Mouse (Mus musculus): Measurements from ENCODE around the gene Adcy6. TPM values are rescaled to one million over a fixed set of nuclear protein-coding genes. Genes with fewer than 3 reads are reported as not detected.

The Adcy6 gene
- polyA plus RNA-seq, 1 experiment = 52.6 TPM

- peak overlapping the region; percentile 63 for H3K4me3 ChIP-seq (ENCODE audit: insufficient read depth, poor library complexity, severe bottlenecking)
- H3K79me3 ChIP-seq (ENCODE audit: low read depth) = peaks cover 22% of the 10 kb centered on the region
- TF ChIP-seq MYOG (IDR thresholded peaks at IDR 0.05; ENCODE audit: control insufficient read depth, extremely low read depth, insufficient read length) (no peak), FOSL1 (IDR thresholded peaks at IDR 0.05; ENCODE audit: insufficient read depth, low read length, poor library complexity, severe bottlenecking) (no peak), MYOD1 (IDR thresholded peaks at IDR 0.05; ENCODE audit: control insufficient read depth, insufficient read length, low read depth) (no peak), USF1 (IDR thresholded peaks at IDR 0.05; ENCODE audit: low read depth) (no peak), CEBPB (IDR thresholded peaks at IDR 0.05; ENCODE audit: low read depth) (no peak), CTCF (IDR thresholded peaks at IDR 0.05; ENCODE audit: control insufficient read depth, insufficient read depth, insufficient read length) (no peak), MAX (IDR thresholded peaks at IDR 0.05) (no peak)
- no peak overlapping the region for H3ac ChIP-seq (ENCODE audit: control insufficient read depth, insufficient read length, low read depth)
- H3K36me3 ChIP-seq (ENCODE audit: control insufficient read depth, insufficient read depth) = peaks cover 4% of the 10 kb centered on the region
- H3K27me3 ChIP-seq (ENCODE audit: control insufficient read depth, insufficient read depth, insufficient read length) = no peaks in the 10 kb centered on the region
- H3K79me2 ChIP-seq (ENCODE audit: control insufficient read depth, insufficient read depth) = peaks cover 38% of the 10 kb centered on the region
Observed at GRCm38 (mm10) chr15:98610131-98610633, 306 bp upstream of the Adcy6 start.

DNA sequence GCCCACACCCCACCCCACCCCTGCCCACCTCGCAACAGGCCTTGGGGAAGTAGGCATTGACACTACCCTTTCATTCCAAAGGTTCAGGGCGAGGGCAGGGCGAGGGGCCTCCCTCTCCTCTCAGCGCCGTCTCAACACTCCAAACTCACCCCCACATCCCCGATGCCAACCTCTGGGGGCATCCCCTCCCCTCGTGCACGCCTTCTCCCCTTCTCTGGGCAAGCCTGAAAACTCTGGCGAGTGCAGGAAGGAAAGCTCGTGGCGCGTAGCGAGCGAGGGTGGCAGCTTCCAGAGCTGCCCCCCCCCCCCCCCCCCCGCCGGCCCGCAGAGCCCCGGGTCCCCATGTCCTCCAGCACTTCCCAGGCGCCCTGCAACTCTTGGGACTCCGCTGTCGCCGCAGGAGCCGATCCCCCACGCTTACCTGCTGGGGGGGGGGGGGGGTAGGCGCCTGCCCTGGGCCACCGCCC is 1.1 kb downstream of the Adcy6 start:
- peaks cover 52% of the 10 kb centered on the region for H3K79me2 ChIP-seq (ENCODE audit: control insufficient read depth, insufficient read depth)
- H3K4me3 ChIP-seq (ENCODE audit: insufficient read depth, poor library complexity, severe bottlenecking) = peak overlapping the region; percentile 63
- H3K27me3 ChIP-seq (ENCODE audit: control insufficient read depth, insufficient read depth, insufficient read length) = no peaks in the 10 kb centered on the region
- peaks cover 8% of the 10 kb centered on the region for H3K36me3 ChIP-seq (ENCODE audit: control insufficient read depth, insufficient read depth)
- peaks cover 27% of the 10 kb centered on the region for H3K79me3 ChIP-seq (ENCODE audit: low read depth)
- peak overlapping the region; percentile 90 for H3ac ChIP-seq (ENCODE audit: control insufficient read depth, insufficient read length, low read depth)
- TF ChIP-seq MYOD1 (IDR thresholded peaks at IDR 0.05; ENCODE audit: control insufficient read depth, insufficient read length, low read depth) = no peak
- TF ChIP-seq CTCF (IDR thresholded peaks at IDR 0.05; ENCODE audit: control insufficient read depth, insufficient read depth, insufficient read length) = no peak
- TF ChIP-seq MAX (IDR thresholded peaks at IDR 0.05) = no peak
- TF ChIP-seq CEBPB (IDR thresholded peaks at IDR 0.05; ENCODE audit: low read depth) = no peak
- no peak for TF ChIP-seq FOSL1 (IDR thresholded peaks at IDR 0.05; ENCODE audit: insufficient read depth, low read length, poor library complexity, severe bottlenecking)
- no peak for TF ChIP-seq USF1 (IDR thresholded peaks at IDR 0.05; ENCODE audit: low read depth)
- TF ChIP-seq MYOG (IDR thresholded peaks at IDR 0.05; ENCODE audit: control insufficient read depth, extremely low read depth, insufficient read length) = no peak

GRCm38 (mm10) chr15:98608058-98608783 is 1.7 kb downstream of the Adcy6 start:
- peaks cover 58% of the 10 kb centered on the region for H3K79me2 ChIP-seq (ENCODE audit: control insufficient read depth, insufficient read depth)
- peak overlapping the region; percentile 63 for H3K4me3 ChIP-seq (ENCODE audit: insufficient read depth, poor library complexity, severe bottlenecking)
- peaks cover 14% of the 10 kb centered on the region for H3K36me3 ChIP-seq (ENCODE audit: control insufficient read depth, insufficient read depth)
- H3K27me3 ChIP-seq (ENCODE audit: control insufficient read depth, insufficient read depth, insufficient read length) = no peaks in the 10 kb centered on the region
- H3K79me3 ChIP-seq (ENCODE audit: low read depth) = peaks cover 27% of the 10 kb centered on the region
- no peak for TF ChIP-seq MYOG (IDR thresholded peaks at IDR 0.05; ENCODE audit: control insufficient read depth, extremely low read depth, insufficient read length)
- TF ChIP-seq MYOD1 (IDR thresholded peaks at IDR 0.05; ENCODE audit: control insufficient read depth, insufficient read length, low read depth) = no peak
- no peak for TF ChIP-seq USF1 (IDR thresholded peaks at IDR 0.05; ENCODE audit: low read depth)
- no peak for TF ChIP-seq FOSL1 (IDR thresholded peaks at IDR 0.05; ENCODE audit: insufficient read depth, low read length, poor library complexity, severe bottlenecking)
- TF ChIP-seq CEBPB (IDR thresholded peaks at IDR 0.05; ENCODE audit: low read depth) = no peak
- TF ChIP-seq MAX (IDR thresholded peaks at IDR 0.05) = no peak
- TF ChIP-seq CTCF (IDR thresholded peaks at IDR 0.05; ENCODE audit: control insufficient read depth, insufficient read depth, insufficient read length) = no peak
- H3ac ChIP-seq (ENCODE audit: control insufficient read depth, insufficient read length, low read depth) = peak overlapping the region; percentile 90

- H3K36me3 ChIP-seq (ENCODE audit: control insufficient read depth, insufficient read depth) = peaks cover 17% of the 10 kb centered on the region
- no peaks in the 10 kb centered on the region for H3K27me3 ChIP-seq (ENCODE audit: control insufficient read depth, insufficient read depth, insufficient read length)
- no peak overlapping the region for H3ac ChIP-seq (ENCODE audit: control insufficient read depth, insufficient read length, low read depth)
- TF ChIP-seq CTCF (IDR thresholded peaks at IDR 0.05; ENCODE audit: control insufficient read depth, insufficient read depth, insufficient read length) (no peak), MAX (IDR thresholded peaks at IDR 0.05) (no peak), MYOD1 (IDR thresholded peaks at IDR 0.05; ENCODE audit: control insufficient read depth, insufficient read length, low read depth) (no peak), FOSL1 (IDR thresholded peaks at IDR 0.05; ENCODE audit: insufficient read depth, low read length, poor library complexity, severe bottlenecking) (no peak), CEBPB (IDR thresholded peaks at IDR 0.05; ENCODE audit: low read depth) (no peak), USF1 (IDR thresholded peaks at IDR 0.05; ENCODE audit: low read depth) (no peak), MYOG (IDR thresholded peaks at IDR 0.05; ENCODE audit: control insufficient read depth, extremely low read depth, insufficient read length) (no peak)
- peaks cover 27% of the 10 kb centered on the region for H3K79me3 ChIP-seq (ENCODE audit: low read depth)
- H3K4me3 ChIP-seq (ENCODE audit: insufficient read depth, poor library complexity, severe bottlenecking) = peak overlapping the region; percentile 63
- H3K79me2 ChIP-seq (ENCODE audit: control insufficient read depth, insufficient read depth) = peaks cover 64% of the 10 kb centered on the region
Observed at GRCm38 (mm10) chr15:98607557-98607956, 2.3 kb downstream of the Adcy6 start.

DNA sequence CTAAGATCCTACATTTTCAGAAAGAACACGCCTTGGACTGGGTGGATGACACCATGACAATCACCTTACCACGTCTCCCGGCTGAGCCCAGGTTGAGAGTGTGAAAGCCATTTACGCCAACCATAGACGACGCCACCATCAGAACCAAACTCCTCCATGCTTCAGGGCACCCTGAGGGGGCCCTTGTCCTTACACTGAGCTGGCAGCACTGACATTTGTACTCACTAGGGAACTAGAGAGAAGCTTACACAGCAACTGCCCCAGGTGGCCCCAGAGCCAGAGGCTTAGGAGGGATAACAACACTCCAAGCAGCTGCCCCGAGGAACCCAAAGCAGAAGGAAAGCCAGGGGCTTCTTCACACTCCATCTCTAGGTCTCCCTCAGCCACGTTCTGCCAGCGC is 3.1 kb downstream of the Adcy6 start:
- H3K79me3 ChIP-seq (ENCODE audit: low read depth) = peaks cover 29% of the 10 kb centered on the region
- H3K27me3 ChIP-seq (ENCODE audit: control insufficient read depth, insufficient read depth, insufficient read length) = no peaks in the 10 kb centered on the region
- no peak for TF ChIP-seq CEBPB (IDR thresholded peaks at IDR 0.05; ENCODE audit: low read depth)
- no peak for TF ChIP-seq MYOD1 (IDR thresholded peaks at IDR 0.05; ENCODE audit: control insufficient read depth, insufficient read length, low read depth)
- TF ChIP-seq FOSL1 (IDR thresholded peaks at IDR 0.05; ENCODE audit: insufficient read depth, low read length, poor library complexity, severe bottlenecking) = no peak
- TF ChIP-seq MYOG (IDR thresholded peaks at IDR 0.05; ENCODE audit: control insufficient read depth, extremely low read depth, insufficient read length) = no peak
- no peak for TF ChIP-seq USF1 (IDR thresholded peaks at IDR 0.05; ENCODE audit: low read depth)
- no peak for TF ChIP-seq CTCF (IDR thresholded peaks at IDR 0.05; ENCODE audit: control insufficient read depth, insufficient read depth, insufficient read length)
- no peak for TF ChIP-seq MAX (IDR thresholded peaks at IDR 0.05)
- no peak overlapping the region for H3ac ChIP-seq (ENCODE audit: control insufficient read depth, insufficient read length, low read depth)
- no peak overlapping the region for H3K4me3 ChIP-seq (ENCODE audit: insufficient read depth, poor library complexity, severe bottlenecking)
- H3K79me2 ChIP-seq (ENCODE audit: control insufficient read depth, insufficient read depth) = peaks cover 66% of the 10 kb centered on the region
- H3K36me3 ChIP-seq (ENCODE audit: control insufficient read depth, insufficient read depth) = peaks cover 21% of the 10 kb centered on the region

Data from C2C12 (cell line).